Mouse (Mus musculus) CH12.LX (cell line): ENCODE data around the gene Mllt3. TPM values are rescaled to one million over a fixed set of nuclear protein-coding genes. Genes with fewer than 3 reads are reported as not detected.

Source experiments
- DNase-seq: peaks from one replicate; pipeline ENCODE4 v3.0.0-alpha.2; 2013; ENCODE audit errors: extremely low read depth
- H3K27ac ChIP-seq: 2 replicates; pipeline ENCODE4 v1.5.1; 2012; ENCODE audit warnings: low read depth, mild to moderate bottlenecking, control low read depth, moderate library complexity; ENCODE audit not compliant: insufficient read depth
- H3K27me3 ChIP-seq: replicated peaks from 2 replicates; pipeline ENCODE3; 2012; ENCODE audit warnings: inconsistent platforms
- H3K36me3 ChIP-seq, 2 experiments: replicated peaks in 1 of 2; 2 replicates each; pipeline versions ENCODE3 to v1.6.1; 2012; ENCODE audit warnings: inconsistent platforms in 1 of 2, low read length in 1 of 2, mild to moderate bottlenecking in 1 of 2, mixed read lengths in 1 of 2, moderate library complexity in 1 of 2; ENCODE audit not compliant: control insufficient read depth in 1 of 2, insufficient read depth in 1 of 2
- H3K4me1 ChIP-seq, 2 experiments: 2 replicates each; pipeline ENCODE4 v1.6.1; 2012; ENCODE audit warnings: inconsistent platforms in 1 of 2, moderate library complexity in 1 of 2; ENCODE audit not compliant: insufficient read depth in 2 of 2, control insufficient read depth in 1 of 2
- H3K4me2 ChIP-seq: 2 replicates; pipeline ENCODE4 v1.6.1; 2012; ENCODE audit warnings: low read depth, mild to moderate bottlenecking, control low read depth; ENCODE audit not compliant: poor library complexity, insufficient read depth, severe bottlenecking
- H3K4me3 ChIP-seq, 3 experiments: fragments of 150-350 bp in 1 of 3; sonication (generic) in 1 of 3; replicated peaks in 1 of 3; 2 replicates each; pipeline versions ENCODE3 to v1.5.1; 2011 to 2012; ENCODE audit warnings: low read depth in 2 of 3, low read length in 2 of 3, mild to moderate bottlenecking in 2 of 3, moderate library complexity in 2 of 3, control low read depth in 1 of 3, improper control_type of control experiment in 1 of 3, inconsistent platforms in 1 of 3, mixed read lengths in 1 of 3; ENCODE audit not compliant: poor library complexity in 1 of 3
- H3K79me2 ChIP-seq: replicated peaks from 2 replicates; pipeline ENCODE4 v1.6.1; 2012; ENCODE audit warnings: mild to moderate bottlenecking, moderate library complexity; ENCODE audit not compliant: control insufficient read depth, poor library complexity, insufficient read depth, severe bottlenecking; ENCODE audit errors: extremely low read depth
- H3K9ac ChIP-seq: 2 replicates; pipeline ENCODE4 v1.6.1; 2012; ENCODE audit warnings: low read depth, mild to moderate bottlenecking, control low read depth, moderate library complexity; ENCODE audit not compliant: insufficient read depth
- H3K9me3 ChIP-seq: replicated peaks from 2 replicates; pipeline ENCODE3; 2012; ENCODE audit warnings: low read length, inconsistent platforms, mixed read lengths
- BHLHE40 ChIP-seq: IDR thresholded peaks from 2 replicates; pipeline ENCODE4 v1.6.1; 2011; ENCODE audit warnings: mild to moderate bottlenecking, low read depth, low read length, improper control_type of control experiment
- E2F4 ChIP-seq: IDR thresholded peaks from 2 replicates; pipeline ENCODE4 v1.6.1; 2011; ENCODE audit warnings: low read depth, low read length, improper control_type of control experiment; ENCODE audit not compliant: insufficient replicate concordance
- IRF4 ChIP-seq: IDR thresholded peaks from 2 replicates; pipeline ENCODE4 v1.6.1; 2014; ENCODE audit warnings: low read depth, mild to moderate bottlenecking, inconsistent platforms, low read length, improper control_type of control experiment
- JUN ChIP-seq: IDR thresholded peaks from 2 replicates; pipeline ENCODE4 v1.6.1; 2011; ENCODE audit warnings: low read depth, mild to moderate bottlenecking, low read length, improper control_type of control experiment, moderate library complexity; ENCODE audit not compliant: insufficient read depth
- KAT2A ChIP-seq: IDR thresholded peaks from 2 replicates; pipeline ENCODE4 v1.6.1; 2012; ENCODE audit warnings: low read length, improper control_type of control experiment, inconsistent platforms; ENCODE audit not compliant: insufficient replicate concordance
- MAX ChIP-seq: IDR thresholded peaks from 2 replicates; pipeline ENCODE4 v1.6.1; 2011; ENCODE audit warnings: low read length, improper control_type of control experiment
- MEF2A ChIP-seq: IDR thresholded peaks from 2 replicates; pipeline ENCODE4 v1.6.1; 2014; ENCODE audit warnings: low read depth, mild to moderate bottlenecking, inconsistent platforms, low read length, improper control_type of control experiment, borderline replicate concordance
- MXI1 ChIP-seq: IDR thresholded peaks from 2 replicates; pipeline ENCODE4 v1.6.1; 2011; ENCODE audit warnings: mild to moderate bottlenecking, low read depth, low read length, improper control_type of control experiment
- NELFE ChIP-seq: IDR thresholded peaks from 2 replicates; pipeline ENCODE4 v1.6.1; 2011; ENCODE audit warnings: low read depth, low read length, improper control_type of control experiment
- POLR2A ChIP-seq: IDR thresholded peaks from 2 replicates; pipeline ENCODE4 v1.6.1; 2011; ENCODE audit warnings: low read depth, mild to moderate bottlenecking, improper control_type of control experiment, low read length
- POLR2AphosphoS2 ChIP-seq: IDR thresholded peaks from 2 replicates; pipeline ENCODE4 v1.6.1; 2011; ENCODE audit warnings: low read depth, low read length, improper control_type of control experiment
- RAD21 ChIP-seq: IDR thresholded peaks from 2 replicates; pipeline ENCODE4 v1.6.1; 2011; ENCODE audit warnings: low read depth, mild to moderate bottlenecking, low read length, improper control_type of control experiment, moderate library complexity
- TCF12 ChIP-seq: IDR thresholded peaks from 2 replicates; pipeline ENCODE4 v1.6.1; 2014; ENCODE audit warnings: low read depth, mild to moderate bottlenecking, inconsistent platforms, low read length, improper control_type of control experiment
- UBTF ChIP-seq: IDR thresholded peaks from 2 replicates; pipeline ENCODE4 v1.6.1; 2012; ENCODE audit warnings: low read depth, mild to moderate bottlenecking, inconsistent platforms, low read length, improper control_type of control experiment, moderate library complexity
- ZC3H11A ChIP-seq: IDR thresholded peaks from 2 replicates; pipeline ENCODE4 v1.6.1; 2012; ENCODE audit warnings: low read depth, mild to moderate bottlenecking, inconsistent platforms, low read length, improper control_type of control experiment
- ZKSCAN1 ChIP-seq: IDR thresholded peaks from 2 replicates; pipeline ENCODE4 v1.6.1; 2012; ENCODE audit warnings: low read depth, inconsistent platforms, low read length, improper control_type of control experiment, borderline replicate concordance
- dilution Hi-C: fragments of 300-500 bp; cut with MboI; formaldehyde crosslinking; loops from 2 replicates; pipeline ENCODE4 v1.14.3; 2020; ENCODE audit warnings: low sequenced_read_pairs; ENCODE audit not compliant: extremely low pct_unique_long_range_greater_than_20kb, extremely low pct_ligation_motif_present
- in situ Hi-C: fragments of 300-500 bp; cut with MboI; formaldehyde crosslinking; loops from 3 replicates; pipeline ENCODE4 v1.14.3; 2019; ENCODE audit warnings: low sequenced_read_pairs, low pct_ligation_motif_present, low pct_unique_long_range_greater_than_20kb, mixed read lengths
- polyA plus RNA-seq: library from polyadenylated mRNA; unstranded; fragments of >175 nt; gene quantifications from 2 replicates; pipeline ENCODE4 v1.2.1, GENCODE M21; 2012; ENCODE audit warnings: low read depth; ENCODE audit not compliant: insufficient read length
- total RNA-seq, 2 experiments: library from RNA; depleted of rRNA; stranded (reverse); fragments of 300-350 nt in 1 of 2; fragments of >200 nt in 1 of 2; gene quantifications; 2 replicates each; pipeline ENCODE4 v1.2.3; 2012 to 2014

Mllt3 gene
- total and polyA plus RNA-seq, 3 experiments, result 8.3 to 20.9 (median 10.1) TPM

DNA sequence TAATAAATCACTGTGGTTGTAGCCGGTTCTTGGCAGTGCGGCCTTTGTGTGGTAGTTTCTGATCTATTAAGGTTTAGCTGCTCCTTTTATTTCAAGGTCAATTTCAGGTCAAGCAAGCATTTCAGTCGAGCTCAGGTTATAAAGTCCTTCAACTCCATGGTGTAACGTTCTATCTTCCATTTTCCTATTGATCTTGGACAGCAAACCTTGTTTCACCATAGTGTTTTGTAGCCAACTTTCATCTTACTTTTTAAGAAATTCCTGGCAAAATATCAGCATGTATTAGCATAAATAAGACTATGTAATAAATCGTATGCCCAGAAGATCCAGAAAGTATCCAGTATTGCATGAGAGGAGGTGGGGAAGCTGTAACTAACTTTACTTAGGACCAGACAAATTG lies 240.7 kb downstream of the Mllt3 start:
- in situ Hi-C loops (loop anchor here (25.0 kb wide), 4 partner anchors 220 to 745 kb away; no protein-coding TSS in a partner anchor), dilution Hi-C loops (no loop called here)
- Histone ChIP-seq H3K4me1 (no peaks in the 10 kb centered on the region), H3K27me3 (no peaks in the 10 kb centered on the region), H3K9ac (no peak overlapping the region), H3K9me3 (no peaks in the 10 kb centered on the region), H3K27ac (no peak overlapping the region), H3K4me3 (no peak overlapping the region), H3K36me3 (peaks cover 0 to 14% of the 10 kb centered on the region in 2 experiments), H3K79me2 (no peaks in the 10 kb centered on the region), H3K4me2 (no peak overlapping the region)
- DNase-seq, result no peak
- TF ChIP-seq KAT2A (no peak), MAX (no peak), UBTF (no peak), MXI1 (no peak), MEF2A (no peak), POLR2A (no peak), ZKSCAN1 (no peak), JUN (no peak), BHLHE40 (no peak), IRF4 (no peak), NELFE (no peak), E2F4 (no peak), TCF12 (no peak), RAD21 (no peak), POLR2AphosphoS2 (no peak)

DNA sequence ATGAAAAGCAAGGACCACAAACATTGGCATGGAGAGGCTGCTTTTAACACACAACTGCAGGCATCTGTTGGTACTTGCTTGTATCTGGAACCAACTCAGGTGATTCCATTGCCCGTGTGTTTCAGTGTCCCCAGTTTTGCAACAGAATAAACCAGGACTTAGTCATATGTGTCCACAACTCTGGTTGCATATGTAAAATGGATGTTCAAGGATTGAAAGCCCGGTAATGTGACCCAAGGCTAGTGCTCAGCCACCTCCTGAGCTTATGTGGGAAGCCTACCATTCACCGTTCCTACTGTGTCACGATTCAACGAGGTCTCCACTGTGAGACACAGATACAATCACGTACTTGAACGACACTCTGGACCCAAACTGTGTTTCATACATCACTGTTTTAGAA lies 243.7 kb downstream of the Mllt3 start:
- Histone ChIP-seq H3K27ac (no peak overlapping the region), H3K4me2 (no peak overlapping the region), H3K36me3 (peaks cover 0 to 14% of the 10 kb centered on the region in 2 experiments), H3K27me3 (no peaks in the 10 kb centered on the region), H3K9me3 (no peaks in the 10 kb centered on the region), H3K79me2 (no peaks in the 10 kb centered on the region), H3K4me1 (no peaks in the 10 kb centered on the region), H3K9ac (no peak overlapping the region), H3K4me3 (no peak overlapping the region)
- no peak for DNase-seq
- dilution Hi-C loops (no loop called here), in situ Hi-C loops (loop anchor here (25.0 kb wide), 4 partner anchors 223 to 748 kb away; no protein-coding TSS in a partner anchor)
- no peak for TF ChIP-seq ZC3H11A
